Mouse (Mus musculus) lung, postnatal 0 days (tissue): ENCODE results near the gene Syn3. TPM values are rescaled to one million over a fixed set of nuclear protein-coding genes. Genes with fewer than 3 reads are reported as not detected.

Experiments used
- ATAC-seq: fragments of 200-750 bp; cut with Nextera tagmentation; 2 replicates; pipeline ENCODE4 v1.8.0; 2017; ENCODE audit warnings: moderate library complexity
- DNase-seq: peaks from one replicate; pipeline ENCODE4 v3.0.0-alpha.2; 2016; ENCODE audit warnings: low spot score
- H3K27ac ChIP-seq: fragments of 300-500 bp; sonication (generic); 2 replicates; pipeline ENCODE4 v1.5.1; 2014; ENCODE audit warnings: antibody characterized with exemption, mild to moderate bottlenecking, low read length, mixed read lengths
- H3K27me3 ChIP-seq: fragments of 300-500 bp; sonication (generic); replicated peaks from 2 replicates; pipeline ENCODE4 v1.6.1; 2014; ENCODE audit warnings: low read length, mixed read lengths; ENCODE audit not compliant: insufficient read depth
- H3K36me3 ChIP-seq: fragments of 300-500 bp; sonication (generic); 2 replicates; pipeline ENCODE4 v1.6.1; 2014; ENCODE audit warnings: low read length, mixed read lengths; ENCODE audit not compliant: insufficient read depth
- H3K4me1 ChIP-seq: fragments of 300-500 bp; sonication (generic); 2 replicates; pipeline ENCODE4 v1.6.1; 2014; ENCODE audit warnings: antibody characterized with exemption, low read depth, low read length, mixed read lengths; ENCODE audit not compliant: insufficient read depth
- H3K4me2 ChIP-seq: fragments of 300-500 bp; sonication (generic); replicated peaks from 2 replicates; pipeline ENCODE4 v1.6.1; 2014; ENCODE audit warnings: low read depth, mild to moderate bottlenecking, low read length, moderate library complexity, mixed read lengths
- H3K4me3 ChIP-seq: fragments of 300-500 bp; sonication (generic); 2 replicates; pipeline ENCODE4 v1.5.1; 2014; ENCODE audit warnings: low read depth, low read length
- H3K9ac ChIP-seq: fragments of 300-500 bp; sonication (generic); replicated peaks from 2 replicates; pipeline ENCODE4 v1.6.1; 2014; ENCODE audit warnings: low read depth, mild to moderate bottlenecking
- H3K9me3 ChIP-seq: fragments of 300-500 bp; sonication (generic); 2 replicates; pipeline ENCODE4 v1.6.1; 2016; ENCODE audit warnings: low read length, mixed read lengths
- CTCF ChIP-seq: IDR thresholded peaks from 2 replicates; pipeline ENCODE4 v1.5.1; 2016; ENCODE audit warnings: antibody characterized with exemption, mild to moderate bottlenecking
- EP300 ChIP-seq: IDR thresholded peaks from 2 replicates; pipeline ENCODE4 v1.6.1; 2016; ENCODE audit warnings: antibody characterized with exemption, mild to moderate bottlenecking, control low read depth
- WGBS: fragments of 180-500 bp; shearing (Covaris S2); extraction: QIAGEN DNeasy Blood & Tissue Kit; methylation state at CpG from one replicate; pipeline ENCODE4 v1.1.7; 2014; 5-methylcytosine and 5-hydroxymethylcytosine counted together
- polyA plus RNA-seq: library from polyadenylated mRNA; unstranded; fragments of >200 nt; fragmentation: Nextera tagmentation; extraction: Ambion mirVana; gene quantifications from 2 replicates; pipeline ENCODE4 v1.2.1, GENCODE M21; 2015

Syn3 gene
- polyA plus RNA-seq, 1 experiment from 2014 or later = 0.72 TPM

- H3K4me3 ChIP-seq = no peak overlapping the region
- no peaks in the 10 kb centered on the region for H3K9me3 ChIP-seq
- H3K4me1 ChIP-seq = no peaks in the 10 kb centered on the region
- DNase-seq = no peak
- H3K4me2 ChIP-seq = no peak overlapping the region
- 82% methylated on average over 4 of the region's 4 CpGs for WGBS
- H3K9ac ChIP-seq = no peak overlapping the region
- H3K27me3 ChIP-seq = no peaks in the 10 kb centered on the region
- no peaks in the 10 kb centered on the region for H3K36me3 ChIP-seq
- no peak; the same call in 1 of the 2 replicates for ATAC-seq
- H3K27ac ChIP-seq = no peak overlapping the region
- TF ChIP-seq EP300 = no peak
- no peak for TF ChIP-seq CTCF
These were observed 325.4 kb downstream of the Syn3 start for GRCm38 (mm10) chr10:86173284-86173683.

- no peaks in the 10 kb centered on the region for H3K9me3 ChIP-seq
- no peaks in the 10 kb centered on the region for H3K4me1 ChIP-seq
- no peak overlapping the region for H3K27ac ChIP-seq
- ATAC-seq (peak; percentile 43; the same call in 1 of the 2 replicates), DNase-seq (peak; percentile 40)
- WGBS = 96% methylated on average over 1 of the region's 1 CpGs
- H3K4me2 ChIP-seq = no peak overlapping the region
- TF ChIP-seq EP300 = no peak
- TF ChIP-seq CTCF = no peak
- no peak overlapping the region for H3K9ac ChIP-seq
- no peak overlapping the region for H3K4me3 ChIP-seq
- no peaks in the 10 kb centered on the region for H3K27me3 ChIP-seq
- H3K36me3 ChIP-seq = no peaks in the 10 kb centered on the region
These were observed 327.4 kb downstream of the Syn3 start for GRCm38 (mm10) chr10:86171246-86171645.

- ATAC-seq (no peak), DNase-seq (no peak)
- Histone ChIP-seq H3K9ac (no peak overlapping the region), H3K4me3 (no peak overlapping the region), H3K4me2 (no peak overlapping the region), H3K27ac (no peak overlapping the region), H3K9me3 (no peaks in the 10 kb centered on the region), H3K36me3 (no peaks in the 10 kb centered on the region), H3K4me1 (no peaks in the 10 kb centered on the region), H3K27me3 (no peaks in the 10 kb centered on the region)
- 58% methylated on average over 2 of the region's 2 CpGs for WGBS
- TF ChIP-seq EP300 (no peak), CTCF (no peak)
These were observed 330.6 kb downstream of the Syn3 start for GRCm38 (mm10) chr10:86168084-86168483.

- no peak overlapping the region for H3K9ac ChIP-seq
These were observed 331.8 kb downstream of the Syn3 start for GRCm38 (mm10) chr10:86166854-86167268.

GRCm38 (mm10) chr10:86164098-86164497, 334.6 kb downstream of the Syn3 start:
- DNase-seq = peak; percentile 53
- Histone ChIP-seq H3K4me1 (no peaks in the 10 kb centered on the region), H3K9me3 (no peaks in the 10 kb centered on the region), H3K27me3 (no peaks in the 10 kb centered on the region), H3K4me3 (no peak overlapping the region), H3K36me3 (no peaks in the 10 kb centered on the region), H3K9ac (no peak overlapping the region), H3K27ac (no peak overlapping the region), H3K4me2 (no peak overlapping the region)
- peak; percentile 61 for ATAC-seq
- WGBS = 47% methylated on average over 3 of the region's 3 CpGs
- TF ChIP-seq EP300 (peak; percentile 70), CTCF (no peak)

More at GRCm38 (mm10) chr10:86166854-86167268, 331.8 kb downstream of the Syn3 start:
- Histone ChIP-seq H3K27ac (no peak overlapping the region; the same call in 1 of the 2 replicates), H3K4me3 (no peak overlapping the region), H3K27me3 (no peaks in the 10 kb centered on the region), H3K4me1 (no peaks in the 10 kb centered on the region), H3K4me2 (no peak overlapping the region), H3K36me3 (no peaks in the 10 kb centered on the region), H3K9me3 (no peaks in the 10 kb centered on the region)
- TF ChIP-seq CTCF (no peak), EP300 (0 out of 2 replicates have a peak, but pooled peaks have one; percentile 28)
- ATAC-seq (peak; percentile 70), DNase-seq (peak; percentile 62)
- WGBS = 2% methylated on average over 4 of the region's 4 CpGs

- Histone ChIP-seq H3K27ac (no peak overlapping the region), H3K9ac (no peak overlapping the region), H3K9me3 (no peaks in the 10 kb centered on the region), H3K4me1 (peaks cover 3% of the 10 kb centered on the region; the same call in 1 of the 2 replicates), H3K4me2 (no peak overlapping the region), H3K4me3 (no peak overlapping the region), H3K36me3 (no peaks in the 10 kb centered on the region), H3K27me3 (no peaks in the 10 kb centered on the region)
- ATAC-seq (peak; percentile 20; the same call in 1 of the 2 replicates), DNase-seq (peak; percentile 25)
- no peak for TF ChIP-seq CTCF
- TF ChIP-seq EP300 = peak; percentile 69
- 54% methylated on average over 6 of the region's 6 CpGs for WGBS
These were observed 336.9 kb downstream of the Syn3 start for GRCm38 (mm10) chr10:86161783-86162271.
